Mouse (Mus musculus): ENCODE results near the gene Zfp963. TPM values are rescaled to one million over a fixed set of nuclear protein-coding genes. Genes with fewer than 3 reads are reported as not detected.

The Zfp963 gene
- polyA plus RNA-seq, 1 experiment = 3.3 TPM

DNA sequence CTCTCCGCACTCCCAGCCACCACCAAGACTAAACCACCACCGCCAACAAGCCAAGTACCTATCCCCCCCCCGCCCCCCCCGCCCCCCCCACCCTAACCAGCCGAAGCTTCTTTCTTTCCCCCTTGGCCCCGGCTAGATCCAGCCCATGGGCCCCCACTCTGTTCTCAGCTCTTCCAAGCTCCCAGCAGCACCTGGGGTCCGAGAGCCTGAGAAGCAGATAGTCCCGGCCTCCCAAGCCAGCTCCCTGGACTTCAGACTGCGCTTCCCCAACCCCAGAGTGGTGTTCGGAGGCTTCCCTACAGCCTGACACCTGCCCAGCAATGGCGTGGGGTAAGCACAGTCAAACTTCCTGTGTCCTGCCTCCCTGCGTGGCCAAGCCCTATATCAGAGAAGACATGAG is 27.3 kb upstream of the Zfp963 start:
- WGBS = 91% methylated on average over 12 of the region's 12 CpGs
- DNase-seq = no peak
- Histone ChIP-seq H3K4me3 (ENCODE audit: control insufficient read depth, insufficient read depth, low read length) (no peak overlapping the region), H3K27ac (ENCODE audit: control insufficient read depth, insufficient read depth, low read length) (no peak overlapping the region), H3K27me3 (ENCODE audit: control insufficient read depth, insufficient read depth, low read length) (no peaks in the 10 kb centered on the region), H3K4me1 (replicated peaks; ENCODE audit: control insufficient read depth, insufficient read depth, low read length) (peaks cover 5% of the 10 kb centered on the region; the same call in 1 of the 2 replicates), H3K36me3 (ENCODE audit: control insufficient read depth, insufficient read depth, low read length) (no peaks in the 10 kb centered on the region)
- no peak for TF ChIP-seq POLR2A (IDR thresholded peaks at IDR 0.05; ENCODE audit: control insufficient read depth, extremely low read depth, insufficient read depth, low read length, poor library complexity)
- TF ChIP-seq CTCF (IDR thresholded peaks at IDR 0.05; ENCODE audit: borderline replicate concordance, control insufficient read depth, extremely low read depth, insufficient read depth, low read length, poor library complexity) = no peak

- Histone ChIP-seq H3K36me3 (ENCODE audit: control insufficient read depth, insufficient read depth, low read length) (no peaks in the 10 kb centered on the region), H3K27ac (ENCODE audit: control insufficient read depth, insufficient read depth, low read length) (0 out of 2 replicates have a peak overlapping the region, but pooled peaks have one; percentile 15), H3K4me1 (replicated peaks; ENCODE audit: control insufficient read depth, insufficient read depth, low read length) (peaks cover 5% of the 10 kb centered on the region; the same call in 1 of the 2 replicates), H3K27me3 (ENCODE audit: control insufficient read depth, insufficient read depth, low read length) (no peaks in the 10 kb centered on the region), H3K4me3 (ENCODE audit: control insufficient read depth, insufficient read depth, low read length) (no peak overlapping the region)
- WGBS = 43% methylated on average over 2 of the region's 2 CpGs
- no peak for DNase-seq
- TF ChIP-seq CTCF (IDR thresholded peaks at IDR 0.05; ENCODE audit: borderline replicate concordance, control insufficient read depth, extremely low read depth, insufficient read depth, low read length, poor library complexity) = no peak
- TF ChIP-seq POLR2A (IDR thresholded peaks at IDR 0.05; ENCODE audit: control insufficient read depth, extremely low read depth, insufficient read depth, low read length, poor library complexity) = no peak
Observed at GRCm38 (mm10) chr8:69775149-69775534, 25.4 kb upstream of the Zfp963 start.

- no peaks in the 10 kb centered on the region for H3K36me3 ChIP-seq (ENCODE audit: control insufficient read depth, insufficient read depth, low read length)
- peak within 1 kb of the TSS; percentile 68 for H3K4me3 ChIP-seq (ENCODE audit: control insufficient read depth, insufficient read depth, low read length)
- H3K27ac ChIP-seq (ENCODE audit: control insufficient read depth, insufficient read depth, low read length) = peak within 1 kb of the TSS; percentile 76
- peaks cover 5% of the 10 kb centered on the region; the same call in 1 of the 2 replicates for H3K4me1 ChIP-seq (replicated peaks; ENCODE audit: control insufficient read depth, insufficient read depth, low read length)
- under 1% methylated on average over 41 of the region's 41 CpGs for WGBS
- peak; percentile 85 for DNase-seq
- TF ChIP-seq POLR2A (IDR thresholded peaks at IDR 0.05; ENCODE audit: control insufficient read depth, extremely low read depth, insufficient read depth, low read length, poor library complexity) = peak; percentile 91
- TF ChIP-seq CTCF (IDR thresholded peaks at IDR 0.05; ENCODE audit: borderline replicate concordance, control insufficient read depth, extremely low read depth, insufficient read depth, low read length, poor library complexity) = 0 out of 2 replicates have a peak, but pooled peaks have one; percentile 61
- no peaks in the 10 kb centered on the region for H3K27me3 ChIP-seq (ENCODE audit: control insufficient read depth, insufficient read depth, low read length)
Observed at GRCm38 (mm10) chr8:69774503-69775148, 24.9 kb upstream of the Zfp963 start, which contains the start of gene Gm20422. Gene Gm20422, minus strand, starts transcription at chr8:69774886.

- no peak overlapping the region for H3K4me3 ChIP-seq (ENCODE audit: control insufficient read depth, insufficient read depth, low read length)
- no peaks in the 10 kb centered on the region for H3K27me3 ChIP-seq (ENCODE audit: control insufficient read depth, insufficient read depth, low read length)
- peaks cover 19% of the 10 kb centered on the region for H3K36me3 ChIP-seq (ENCODE audit: control insufficient read depth, insufficient read depth, low read length)
- 96% methylated on average over 2 of the region's 2 CpGs for WGBS
- TF ChIP-seq CTCF (IDR thresholded peaks at IDR 0.05; ENCODE audit: borderline replicate concordance, control insufficient read depth, extremely low read depth, insufficient read depth, low read length, poor library complexity) = no peak
- TF ChIP-seq POLR2A (IDR thresholded peaks at IDR 0.05; ENCODE audit: control insufficient read depth, extremely low read depth, insufficient read depth, low read length, poor library complexity) = no peak
- H3K27ac ChIP-seq (ENCODE audit: control insufficient read depth, insufficient read depth, low read length) = no peak overlapping the region
- H3K4me1 ChIP-seq (replicated peaks; ENCODE audit: control insufficient read depth, insufficient read depth, low read length) = peaks cover 5% of the 10 kb centered on the region; the same call in 1 of the 2 replicates
- no peak for DNase-seq
Observed at GRCm38 (mm10) chr8:69772106-69772505, 22.3 kb upstream of the Zfp963 start.

- no peak for TF ChIP-seq CTCF (IDR thresholded peaks at IDR 0.05; ENCODE audit: borderline replicate concordance, control insufficient read depth, extremely low read depth, insufficient read depth, low read length, poor library complexity)
- no peaks in the 10 kb centered on the region for H3K27me3 ChIP-seq (ENCODE audit: control insufficient read depth, insufficient read depth, low read length)
- peaks cover 28% of the 10 kb centered on the region for H3K36me3 ChIP-seq (ENCODE audit: control insufficient read depth, insufficient read depth, low read length)
- no peak for DNase-seq
- no peak overlapping the region for H3K4me3 ChIP-seq (ENCODE audit: control insufficient read depth, insufficient read depth, low read length)
- H3K4me1 ChIP-seq (replicated peaks; ENCODE audit: control insufficient read depth, insufficient read depth, low read length) = peaks cover 5% of the 10 kb centered on the region; the same call in 1 of the 2 replicates
- 96% methylated on average over 9 of the region's 9 CpGs for WGBS
- no peak overlapping the region for H3K27ac ChIP-seq (ENCODE audit: control insufficient read depth, insufficient read depth, low read length)
Observed at GRCm38 (mm10) chr8:69771221-69771620, 21.5 kb upstream of the Zfp963 start.

GRCm38 (mm10) chr8:69761814-69762445 is 12.2 kb upstream of the Zfp963 start:
- Histone ChIP-seq H3K27ac (ENCODE audit: control insufficient read depth, insufficient read depth, low read length) (no peak overlapping the region), H3K4me1 (replicated peaks; ENCODE audit: control insufficient read depth, insufficient read depth, low read length) (no peaks in the 10 kb centered on the region), H3K4me3 (ENCODE audit: control insufficient read depth, insufficient read depth, low read length) (no peak overlapping the region), H3K36me3 (ENCODE audit: control insufficient read depth, insufficient read depth, low read length) (peaks cover 37% of the 10 kb centered on the region), H3K27me3 (ENCODE audit: control insufficient read depth, insufficient read depth, low read length) (no peaks in the 10 kb centered on the region)
- TF ChIP-seq CTCF (IDR thresholded peaks at IDR 0.05; ENCODE audit: borderline replicate concordance, control insufficient read depth, extremely low read depth, insufficient read depth, low read length, poor library complexity) (no peak), POLR2A (IDR thresholded peaks at IDR 0.05; ENCODE audit: control insufficient read depth, extremely low read depth, insufficient read depth, low read length, poor library complexity) (no peak)
- DNase-seq = no peak
- WGBS = 95% methylated on average over 4 of the region's 4 CpGs
